Mouse (Mus musculus) testis, postnatal 10 days (tissue): ENCODE data around the gene Fam234a.
"Not testable (repeated sequence)": the region's sequence is repeated elsewhere in the genome, so short reads cannot be mapped to it uniquely, and the experiment has no call there.

ENCODE experiments used
- DNase-seq: peaks from one replicate; pipeline ENCODE4 v3.0.0; 2021; ENCODE audit warnings: low spot score

Gene Fam234a

GRCm38 (mm10) chr17:26175248-26175647 lies 68.8 kb downstream of the Fam234a start:
- not testable (repeated sequence) for DNase-seq

GRCm38 (mm10) chr17:26168039-26168438 lies 76.0 kb downstream of the Fam234a start:
- DNase-seq: no peak

- no peak for DNase-seq
Measured at GRCm38 (mm10) chr17:26162736-26163135, 81.3 kb downstream of the Fam234a start.
